Mouse (Mus musculus): ENCODE results near the gene Zfp119a. TPM values are rescaled to one million over a fixed set of nuclear protein-coding genes. Genes with fewer than 3 reads are reported as not detected.
A peak's percentile ranks its signal among the peaks of the same experiment; 100 is the strongest.
"Not testable (repeated sequence)": the region's sequence is repeated elsewhere in the genome, so short reads cannot be mapped to it uniquely, and the experiment has no call there.

Gene Zfp119a
- polyA plus RNA-seq (2014; fragmentation: Nextera tagmentation; extraction: Ambion mirVana) = 6.2 and 7.7 TPM in 2 replicates

GRCm38 (mm10) chr17:55878636-55879369, at the start of gene Zfp119a:
TSS of gene Zfp119a (minus strand) at chr17:55878930.
- not testable (repeated sequence) for H3K27me3 ChIP-seq (ENCODE audit: control insufficient read depth, insufficient read depth, low read length); H3K4me1 ChIP-seq (ENCODE audit: control insufficient read depth, insufficient read depth, low read length); H3K36me3 ChIP-seq (ENCODE audit: control insufficient read depth, insufficient read depth, low read length); H3K9me3 ChIP-seq (replicated peaks; ENCODE audit: control insufficient read depth, low read length)
- peak within 1 kb of the TSS; percentile 74 for H3K4me2 ChIP-seq
- WGBS (ENCODE audit: insufficient replicate concordance) = under 1% methylated on average over 33 of the region's 53 CpGs
- peak within 1 kb of the TSS; percentile 54 for H3K4me3 ChIP-seq (ENCODE audit: low read depth, low read length)
- peak within 1 kb of the TSS; percentile 76 for H3K9ac ChIP-seq (ENCODE audit: low read depth, low read length)
- peak; percentile 98 for ATAC-seq (replicated peaks; ENCODE audit: insufficient number of reproducible peaks, low FRiP score, low TSS enrichment)
- H3K27ac ChIP-seq (ENCODE audit: low read depth, low read length) = peak within 1 kb of the TSS; percentile 71

GRCm38 (mm10) chr17:55906669-55907068, 27.9 kb upstream of the Zfp119a start:
- no peak overlapping the region for H3K9ac ChIP-seq (ENCODE audit: low read depth, low read length)
- no peak overlapping the region for H3K4me2 ChIP-seq
- H3K27me3 ChIP-seq (ENCODE audit: control insufficient read depth, insufficient read depth, low read length) = no peaks in the 10 kb centered on the region
- no peak overlapping the region for H3K27ac ChIP-seq (ENCODE audit: low read depth, low read length)
- H3K36me3 ChIP-seq (ENCODE audit: control insufficient read depth, insufficient read depth, low read length) = no peaks in the 10 kb centered on the region
- no peak for ATAC-seq (replicated peaks; ENCODE audit: insufficient number of reproducible peaks, low FRiP score, low TSS enrichment)
- H3K9me3 ChIP-seq (replicated peaks; ENCODE audit: control insufficient read depth, low read length) = no peaks in the 10 kb centered on the region
- no peak overlapping the region for H3K4me3 ChIP-seq (ENCODE audit: low read depth, low read length)
- no peaks in the 10 kb centered on the region for H3K4me1 ChIP-seq (ENCODE audit: control insufficient read depth, insufficient read depth, low read length)

GRCm38 (mm10) chr17:55904131-55904530, 25.4 kb upstream of the Zfp119a start:
- Histone ChIP-seq H3K27me3 (ENCODE audit: control insufficient read depth, insufficient read depth, low read length) (no peaks in the 10 kb centered on the region), H3K9me3 (replicated peaks; ENCODE audit: control insufficient read depth, low read length) (no peaks in the 10 kb centered on the region), H3K36me3 (ENCODE audit: control insufficient read depth, insufficient read depth, low read length) (no peaks in the 10 kb centered on the region), H3K9ac (ENCODE audit: low read depth, low read length) (no peak overlapping the region), H3K27ac (ENCODE audit: low read depth, low read length) (no peak overlapping the region), H3K4me2 (no peak overlapping the region), H3K4me1 (ENCODE audit: control insufficient read depth, insufficient read depth, low read length) (no peaks in the 10 kb centered on the region), H3K4me3 (ENCODE audit: low read depth, low read length) (no peak overlapping the region)
- 65% methylated on average over 6 of the region's 6 CpGs for WGBS (ENCODE audit: insufficient replicate concordance)
- ATAC-seq (replicated peaks; ENCODE audit: insufficient number of reproducible peaks, low FRiP score, low TSS enrichment) = no peak

- Histone ChIP-seq H3K4me2 (no peak overlapping the region), H3K4me1 (ENCODE audit: control insufficient read depth, insufficient read depth, low read length) (no peaks in the 10 kb centered on the region), H3K36me3 (ENCODE audit: control insufficient read depth, insufficient read depth, low read length) (no peaks in the 10 kb centered on the region), H3K27me3 (ENCODE audit: control insufficient read depth, insufficient read depth, low read length) (no peaks in the 10 kb centered on the region), H3K4me3 (ENCODE audit: low read depth, low read length) (no peak overlapping the region), H3K9ac (ENCODE audit: low read depth, low read length) (no peak overlapping the region), H3K9me3 (replicated peaks; ENCODE audit: control insufficient read depth, low read length) (no peaks in the 10 kb centered on the region), H3K27ac (ENCODE audit: low read depth, low read length) (no peak overlapping the region)
- no peak for ATAC-seq (replicated peaks; ENCODE audit: insufficient number of reproducible peaks, low FRiP score, low TSS enrichment)
- 76% methylated on average over 1 of the region's 1 CpGs for whole genome bisulfite sequencing (ENCODE audit: insufficient replicate concordance)
These were observed 25.0 kb upstream of the Zfp119a start for GRCm38 (mm10) chr17:55903687-55904086.

GRCm38 (mm10) chr17:55903087-55903486, 24.4 kb upstream of the Zfp119a start:
- ATAC-seq (replicated peaks; ENCODE audit: insufficient number of reproducible peaks, low FRiP score, low TSS enrichment) = no peak
- no peak overlapping the region for H3K4me2 ChIP-seq
- no peaks in the 10 kb centered on the region for H3K4me1 ChIP-seq (ENCODE audit: control insufficient read depth, insufficient read depth, low read length)
- H3K27me3 ChIP-seq (ENCODE audit: control insufficient read depth, insufficient read depth, low read length) = no peaks in the 10 kb centered on the region
- H3K9ac ChIP-seq (ENCODE audit: low read depth, low read length) = no peak overlapping the region
- peaks cover under 1% of the 10 kb centered on the region; the same call in 1 of the 2 replicates for H3K36me3 ChIP-seq (ENCODE audit: control insufficient read depth, insufficient read depth, low read length)
- no peak overlapping the region for H3K4me3 ChIP-seq (ENCODE audit: low read depth, low read length)
- no peaks in the 10 kb centered on the region for H3K9me3 ChIP-seq (replicated peaks; ENCODE audit: control insufficient read depth, low read length)
- no peak overlapping the region for H3K27ac ChIP-seq (ENCODE audit: low read depth, low read length)
- WGBS (ENCODE audit: insufficient replicate concordance) = 63% methylated on average over 2 of the region's 2 CpGs

DNA sequence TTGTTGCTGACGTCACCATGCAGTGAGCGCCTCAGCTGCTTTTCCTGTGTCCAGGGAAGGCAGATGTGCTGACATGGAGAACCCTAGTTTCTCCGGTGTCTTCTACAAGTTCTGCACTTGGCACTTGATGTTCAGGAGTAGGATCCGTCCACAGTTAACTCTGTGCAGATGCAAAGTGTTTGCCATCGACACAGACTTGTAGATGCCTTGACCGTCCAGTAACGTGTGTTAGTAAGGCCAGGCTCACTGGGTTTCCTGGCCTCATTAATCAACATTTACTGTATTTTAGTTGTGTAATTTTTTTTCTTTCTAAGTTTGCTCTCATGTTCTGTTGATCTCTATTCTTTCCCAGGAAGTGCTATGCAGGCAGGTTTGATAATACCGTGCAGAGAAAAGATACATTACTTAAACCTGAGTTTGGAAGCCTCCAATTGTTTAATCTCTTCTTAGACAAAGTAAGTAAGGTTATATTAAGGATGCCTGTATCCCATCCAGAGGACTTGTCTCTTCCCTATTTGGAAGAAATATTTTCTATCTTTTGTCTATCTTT, 13.8 kb upstream of the Zfp119a start:
- not testable (repeated sequence) for H3K9me3 ChIP-seq (replicated peaks; ENCODE audit: control insufficient read depth, low read length); H3K27me3 ChIP-seq (ENCODE audit: control insufficient read depth, insufficient read depth, low read length); H3K4me1 ChIP-seq (ENCODE audit: control insufficient read depth, insufficient read depth, low read length); H3K36me3 ChIP-seq (ENCODE audit: control insufficient read depth, insufficient read depth, low read length); ATAC-seq (replicated peaks; ENCODE audit: insufficient number of reproducible peaks, low FRiP score, low TSS enrichment)
- peak overlapping the region; percentile 17 for H3K9ac ChIP-seq (ENCODE audit: low read depth, low read length)
- 11% methylated on average over 6 of the region's 8 CpGs for WGBS (ENCODE audit: insufficient replicate concordance)
- peak overlapping the region; percentile 55 for H3K4me2 ChIP-seq
- peak overlapping the region; percentile 53 for H3K4me3 ChIP-seq (ENCODE audit: low read depth, low read length)
- peak overlapping the region; percentile 37; the same call in 1 of the 2 replicates for H3K27ac ChIP-seq (ENCODE audit: low read depth, low read length)

DNA sequence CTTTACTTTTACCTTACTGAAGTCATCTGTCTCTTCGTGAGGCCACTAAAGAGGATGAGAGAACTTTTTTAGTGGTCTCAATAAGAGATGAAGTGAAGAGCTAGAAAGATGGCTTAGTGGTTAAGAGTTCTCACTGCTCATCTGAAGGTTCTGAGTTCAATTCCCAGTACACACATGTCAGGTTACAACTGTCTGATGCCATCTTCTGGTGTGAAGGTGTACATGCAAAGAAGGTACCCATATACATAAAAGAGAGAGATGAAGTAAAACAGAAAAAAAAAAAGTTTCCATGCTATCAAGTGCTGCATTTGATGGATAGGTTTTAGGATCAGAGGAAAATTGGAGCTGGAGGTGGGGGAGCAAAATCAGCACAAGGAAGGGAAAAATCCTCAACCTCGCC, 6.2 kb upstream of the Zfp119a start:
- Histone ChIP-seq H3K4me2 (no peak overlapping the region), H3K27me3 (ENCODE audit: control insufficient read depth, insufficient read depth, low read length) (no peaks in the 10 kb centered on the region), H3K4me3 (ENCODE audit: low read depth, low read length) (no peak overlapping the region), H3K27ac (ENCODE audit: low read depth, low read length) (no peak overlapping the region), H3K9ac (ENCODE audit: low read depth, low read length) (no peak overlapping the region), H3K36me3 (ENCODE audit: control insufficient read depth, insufficient read depth, low read length) (no peaks in the 10 kb centered on the region), H3K4me1 (ENCODE audit: control insufficient read depth, insufficient read depth, low read length) (no peaks in the 10 kb centered on the region), H3K9me3 (replicated peaks; ENCODE audit: control insufficient read depth, low read length) (no peaks in the 10 kb centered on the region)
- ATAC-seq (replicated peaks; ENCODE audit: insufficient number of reproducible peaks, low FRiP score, low TSS enrichment) = no peak
- 53% methylated on average over 2 of the region's 2 CpGs for WGBS (ENCODE audit: insufficient replicate concordance)

GRCm38 (mm10) chr17:55883631-55884030, 4.9 kb upstream of the Zfp119a start:
- H3K4me3 ChIP-seq (ENCODE audit: low read depth, low read length) = no peak overlapping the region
- WGBS (ENCODE audit: insufficient replicate concordance) = 58% methylated on average over 2 of the region's 2 CpGs
- ATAC-seq (replicated peaks; ENCODE audit: insufficient number of reproducible peaks, low FRiP score, low TSS enrichment) = no peak
- no peaks in the 10 kb centered on the region for H3K9me3 ChIP-seq (replicated peaks; ENCODE audit: control insufficient read depth, low read length)
- H3K9ac ChIP-seq (ENCODE audit: low read depth, low read length) = no peak overlapping the region
- H3K4me2 ChIP-seq = no peak overlapping the region
- H3K36me3 ChIP-seq (ENCODE audit: control insufficient read depth, insufficient read depth, low read length) = no peaks in the 10 kb centered on the region
- H3K4me1 ChIP-seq (ENCODE audit: control insufficient read depth, insufficient read depth, low read length) = no peaks in the 10 kb centered on the region
- H3K27ac ChIP-seq (ENCODE audit: low read depth, low read length) = no peak overlapping the region
- no peaks in the 10 kb centered on the region for H3K27me3 ChIP-seq (ENCODE audit: control insufficient read depth, insufficient read depth, low read length)

GRCm38 (mm10) chr17:55878282-55878635, 471 bp downstream of the Zfp119a start:
- H3K4me1 ChIP-seq (ENCODE audit: control insufficient read depth, insufficient read depth, low read length); ATAC-seq (replicated peaks; ENCODE audit: insufficient number of reproducible peaks, low FRiP score, low TSS enrichment); H3K36me3 ChIP-seq (ENCODE audit: control insufficient read depth, insufficient read depth, low read length); H3K9me3 ChIP-seq (replicated peaks; ENCODE audit: control insufficient read depth, low read length); H3K27me3 ChIP-seq (ENCODE audit: control insufficient read depth, insufficient read depth, low read length): not testable (repeated sequence)
- Histone ChIP-seq H3K27ac (ENCODE audit: low read depth, low read length) (peak overlapping the region; percentile 64), H3K4me3 (ENCODE audit: low read depth, low read length) (peak overlapping the region; percentile 54), H3K4me2 (peak overlapping the region; percentile 74), H3K9ac (ENCODE audit: low read depth, low read length) (peak overlapping the region; percentile 71)
- 2% methylated on average over 6 of the region's 8 CpGs for WGBS (ENCODE audit: insufficient replicate concordance)

Measured in heart, embryonic 11.5 days (tissue).